Mouse (Mus musculus): ENCODE measurements around the gene Tmem125. TPM values are rescaled to one million over a fixed set of nuclear protein-coding genes. Genes with fewer than 3 reads are reported as not detected.
"Not testable (repeated sequence)": the region's sequence is repeated elsewhere in the genome, so short reads cannot be mapped to it uniquely, and the experiment has no call there.

Gene Tmem125
- polyA plus RNA-seq, 1 experiment from 2014 or later, result not detected

- H3K27ac ChIP-seq (ENCODE audit: low read length), result no peak overlapping the region
- H3K4me1 ChIP-seq (replicated peaks; ENCODE audit: control insufficient read depth, insufficient read depth, low read length), result 0 out of 2 replicates have a peak, but pooled peaks cover 4% of the 10 kb centered on the region
- H3K9ac ChIP-seq (replicated peaks; ENCODE audit: low read depth, low read length), result no peak overlapping the region
- H3K4me3 ChIP-seq (replicated peaks; ENCODE audit: low read length), result no peak overlapping the region
- H3K9me3 ChIP-seq (ENCODE audit: control insufficient read depth, low read length), result no peaks in the 10 kb centered on the region
- H3K27me3 ChIP-seq (replicated peaks; ENCODE audit: control insufficient read depth, insufficient read depth, low read length), result no peaks in the 10 kb centered on the region
- H3K4me2 ChIP-seq (ENCODE audit: low read length), result no peak overlapping the region
- H3K36me3 ChIP-seq (ENCODE audit: control insufficient read depth, insufficient read depth), result no peaks in the 10 kb centered on the region
- 79% methylated on average over 10 of the region's 10 CpGs for WGBS
- ATAC-seq, result no peak
Measured at GRCm38 (mm10) chr4:118568709-118569108, 24.9 kb upstream of the Tmem125 start.

- Histone ChIP-seq H3K27ac (ENCODE audit: low read length) (no peak overlapping the region), H3K4me3 (replicated peaks; ENCODE audit: low read length) (no peak overlapping the region), H3K4me1 (replicated peaks; ENCODE audit: control insufficient read depth, insufficient read depth, low read length) (0 out of 2 replicates have a peak, but pooled peaks cover 4% of the 10 kb centered on the region), H3K9me3 (ENCODE audit: control insufficient read depth, low read length) (no peaks in the 10 kb centered on the region), H3K4me2 (ENCODE audit: low read length) (no peak overlapping the region), H3K36me3 (ENCODE audit: control insufficient read depth, insufficient read depth) (no peaks in the 10 kb centered on the region), H3K9ac (replicated peaks; ENCODE audit: low read depth, low read length) (no peak overlapping the region), H3K27me3 (replicated peaks; ENCODE audit: control insufficient read depth, insufficient read depth, low read length) (no peaks in the 10 kb centered on the region)
- 30% methylated on average over 7 of the region's 7 CpGs for WGBS
- ATAC-seq, result no peak
Measured at GRCm38 (mm10) chr4:118566161-118566676, 22.4 kb upstream of the Tmem125 start.

GRCm38 (mm10) chr4:118564926-118565279 lies 21.1 kb upstream of the Tmem125 start:
- no peaks in the 10 kb centered on the region for H3K9me3 ChIP-seq (ENCODE audit: control insufficient read depth, low read length)
- H3K4me2 ChIP-seq (ENCODE audit: low read length), result no peak overlapping the region
- H3K27me3 ChIP-seq (replicated peaks; ENCODE audit: control insufficient read depth, insufficient read depth, low read length), result no peaks in the 10 kb centered on the region
- 47% methylated on average over 3 of the region's 3 CpGs for WGBS
- H3K4me3 ChIP-seq (replicated peaks; ENCODE audit: low read length), result no peak overlapping the region
- no peak overlapping the region for H3K9ac ChIP-seq (replicated peaks; ENCODE audit: low read depth, low read length)
- no peak overlapping the region for H3K27ac ChIP-seq (ENCODE audit: low read length)
- no peaks in the 10 kb centered on the region for H3K36me3 ChIP-seq (ENCODE audit: control insufficient read depth, insufficient read depth)
- 0 out of 2 replicates have a peak, but pooled peaks cover 4% of the 10 kb centered on the region for H3K4me1 ChIP-seq (replicated peaks; ENCODE audit: control insufficient read depth, insufficient read depth, low read length)
- no peak for ATAC-seq

- Histone ChIP-seq H3K27ac (ENCODE audit: low read length) (no peak overlapping the region), H3K9ac (replicated peaks; ENCODE audit: low read depth, low read length) (no peak overlapping the region), H3K9me3 (ENCODE audit: control insufficient read depth, low read length) (no peaks in the 10 kb centered on the region), H3K27me3 (replicated peaks; ENCODE audit: control insufficient read depth, insufficient read depth, low read length) (no peaks in the 10 kb centered on the region), H3K4me1 (replicated peaks; ENCODE audit: control insufficient read depth, insufficient read depth, low read length) (0 out of 2 replicates have a peak, but pooled peaks cover 4% of the 10 kb centered on the region), H3K4me2 (ENCODE audit: low read length) (no peak overlapping the region), H3K36me3 (ENCODE audit: control insufficient read depth, insufficient read depth) (no peaks in the 10 kb centered on the region), H3K4me3 (replicated peaks; ENCODE audit: low read length) (no peak overlapping the region)
- ATAC-seq, result no peak
- WGBS, result 60% methylated on average over 13 of the region's 13 CpGs
Measured at GRCm38 (mm10) chr4:118564062-118564925, 20.4 kb upstream of the Tmem125 start.

- Histone ChIP-seq H3K4me2 (ENCODE audit: low read length) (no peak overlapping the region), H3K4me3 (replicated peaks; ENCODE audit: low read length) (no peak overlapping the region), H3K27ac (ENCODE audit: low read length) (no peak overlapping the region), H3K9ac (replicated peaks; ENCODE audit: low read depth, low read length) (no peak overlapping the region), H3K9me3 (ENCODE audit: control insufficient read depth, low read length) (no peaks in the 10 kb centered on the region), H3K36me3 (ENCODE audit: control insufficient read depth, insufficient read depth) (no peaks in the 10 kb centered on the region), H3K27me3 (replicated peaks; ENCODE audit: control insufficient read depth, insufficient read depth, low read length) (no peaks in the 10 kb centered on the region), H3K4me1 (replicated peaks; ENCODE audit: control insufficient read depth, insufficient read depth, low read length) (no peaks in the 10 kb centered on the region)
- ATAC-seq, result no peak
- whole genome bisulfite sequencing, result 83% methylated on average over 3 of the region's 3 CpGs
Measured at GRCm38 (mm10) chr4:118553039-118553649, 9.3 kb upstream of the Tmem125 start.

GRCm38 (mm10) chr4:118548130-118548480 lies 4.3 kb upstream of the Tmem125 start:
- not testable (repeated sequence) for ATAC-seq; H3K9ac ChIP-seq (replicated peaks; ENCODE audit: low read depth, low read length); H3K36me3 ChIP-seq (ENCODE audit: control insufficient read depth, insufficient read depth); H3K27ac ChIP-seq (ENCODE audit: low read length); H3K4me3 ChIP-seq (replicated peaks; ENCODE audit: low read length); H3K9me3 ChIP-seq (ENCODE audit: control insufficient read depth, low read length); H3K4me1 ChIP-seq (replicated peaks; ENCODE audit: control insufficient read depth, insufficient read depth, low read length); H3K4me2 ChIP-seq (ENCODE audit: low read length); H3K27me3 ChIP-seq (replicated peaks; ENCODE audit: control insufficient read depth, insufficient read depth, low read length)
- WGBS, result 88% methylated on average over 10 of the region's 10 CpGs

GRCm38 (mm10) chr4:118547424-118548129 lies 3.7 kb upstream of the Tmem125 start:
- 91% methylated on average over 22 of the region's 23 CpGs for WGBS

GRCm38 (mm10) chr4:118544441-118545127 lies 740 bp upstream of the Tmem125 start:
- no peak overlapping the region for H3K4me2 ChIP-seq (ENCODE audit: low read length)
- H3K4me1 ChIP-seq (replicated peaks; ENCODE audit: control insufficient read depth, insufficient read depth, low read length), result peaks cover 6% of the 10 kb centered on the region
- H3K27me3 ChIP-seq (replicated peaks; ENCODE audit: control insufficient read depth, insufficient read depth, low read length), result no peaks in the 10 kb centered on the region
- ATAC-seq, result no peak
- H3K4me3 ChIP-seq (replicated peaks; ENCODE audit: low read length), result no peak overlapping the region
- no peak overlapping the region for H3K9ac ChIP-seq (replicated peaks; ENCODE audit: low read depth, low read length)
- H3K9me3 ChIP-seq (ENCODE audit: control insufficient read depth, low read length), result no peaks in the 10 kb centered on the region
- H3K27ac ChIP-seq (ENCODE audit: low read length), result no peak overlapping the region
- 75% methylated on average over 14 of the region's 14 CpGs for WGBS
- H3K36me3 ChIP-seq (ENCODE audit: control insufficient read depth, insufficient read depth), result no peaks in the 10 kb centered on the region

More at GRCm38 (mm10) chr4:118547424-118548129, 3.7 kb upstream of the Tmem125 start:
- H3K4me1 ChIP-seq (replicated peaks; ENCODE audit: control insufficient read depth, insufficient read depth, low read length); H3K27ac ChIP-seq (ENCODE audit: low read length); ATAC-seq; H3K4me2 ChIP-seq (ENCODE audit: low read length); H3K4me3 ChIP-seq (replicated peaks; ENCODE audit: low read length); H3K9ac ChIP-seq (replicated peaks; ENCODE audit: low read depth, low read length); H3K9me3 ChIP-seq (ENCODE audit: control insufficient read depth, low read length); H3K27me3 ChIP-seq (replicated peaks; ENCODE audit: control insufficient read depth, insufficient read depth, low read length); H3K36me3 ChIP-seq (ENCODE audit: control insufficient read depth, insufficient read depth): not testable (repeated sequence)

- H3K4me2 ChIP-seq (ENCODE audit: low read length), result peak overlapping the region; percentile 46
- no peaks in the 10 kb centered on the region for H3K36me3 ChIP-seq (ENCODE audit: control insufficient read depth, insufficient read depth)
- no peaks in the 10 kb centered on the region for H3K9me3 ChIP-seq (ENCODE audit: control insufficient read depth, low read length)
- no peaks in the 10 kb centered on the region for H3K27me3 ChIP-seq (replicated peaks; ENCODE audit: control insufficient read depth, insufficient read depth, low read length)
- H3K9ac ChIP-seq (replicated peaks; ENCODE audit: low read depth, low read length), result no peak overlapping the region
- H3K4me1 ChIP-seq (replicated peaks; ENCODE audit: control insufficient read depth, insufficient read depth, low read length), result peaks cover 6% of the 10 kb centered on the region
- no peak overlapping the region for H3K27ac ChIP-seq (ENCODE audit: low read length)
- no peak for ATAC-seq
- H3K4me3 ChIP-seq (replicated peaks; ENCODE audit: low read length), result peak overlapping the region; percentile 24
- WGBS, result 21% methylated on average over 13 of the region's 13 CpGs
Measured at GRCm38 (mm10) chr4:118543158-118543530, 700 bp downstream of the Tmem125 start.

Data from forebrain, embryonic 16.5 days (tissue).